Mouse (Mus musculus) kidney, adult 11 months (tissue): ENCODE results near the gene Aig1.
A peak's percentile ranks its signal among the peaks of the same experiment; 100 is the strongest.

Experiments used
- DNase-seq: peaks from one replicate; pipeline ENCODE4 v3.0.0; 2022

The Aig1 gene

GRCm38 (mm10) chr10:13696326-13696725, 172.5 kb downstream of the Aig1 start:
- peak; percentile 26 for DNase-seq

GRCm38 (mm10) chr10:13693276-13693675, 175.5 kb downstream of the Aig1 start:
- no peak for DNase-seq

- DNase-seq, result no peak
These were observed 178.0 kb downstream of the Aig1 start for GRCm38 (mm10) chr10:13690773-13691172.

GRCm38 (mm10) chr10:13689841-13690590, 178.8 kb downstream of the Aig1 start:
- no peak for DNase-seq

- peak; percentile 54 for DNase-seq
These were observed 180.2 kb downstream of the Aig1 start for GRCm38 (mm10) chr10:13688386-13689120.

- no peak for DNase-seq
These were observed 181.5 kb downstream of the Aig1 start for GRCm38 (mm10) chr10:13687182-13687810.

- peak; percentile 22 for DNase-seq
These were observed 182.7 kb downstream of the Aig1 start for GRCm38 (mm10) chr10:13686127-13686526.

GRCm38 (mm10) chr10:13685366-13685765, 183.4 kb downstream of the Aig1 start:
- DNase-seq, result no peak

- DNase-seq, result no peak
These were observed 184.3 kb downstream of the Aig1 start for GRCm38 (mm10) chr10:13684452-13684851.

- no peak for DNase-seq
These were observed 186.2 kb downstream of the Aig1 start for GRCm38 (mm10) chr10:13682565-13682964.

- DNase-seq, result no peak
These were observed 191.3 kb downstream of the Aig1 start for GRCm38 (mm10) chr10:13677440-13677839.

- DNase-seq, result no peak
These were observed 193.8 kb downstream of the Aig1 start for GRCm38 (mm10) chr10:13675033-13675379.

GRCm38 (mm10) chr10:13674304-13675032, 194.3 kb downstream of the Aig1 start:
- no peak for DNase-seq

- DNase-seq, result peak; percentile 15
These were observed 201.5 kb downstream of the Aig1 start for GRCm38 (mm10) chr10:13667166-13667696.

- DNase-seq, result no peak
These were observed 205.3 kb downstream of the Aig1 start for GRCm38 (mm10) chr10:13663476-13663875.

GRCm38 (mm10) chr10:13659778-13660177, 209.0 kb downstream of the Aig1 start:
- no peak for DNase-seq

GRCm38 (mm10) chr10:13653739-13654462, 214.9 kb downstream of the Aig1 start:
- DNase-seq, result no peak

- DNase-seq, result no peak
These were observed 215.5 kb downstream of the Aig1 start for GRCm38 (mm10) chr10:13653326-13653725.

GRCm38 (mm10) chr10:13652061-13652460, 216.7 kb downstream of the Aig1 start:
- DNase-seq, result no peak

GRCm38 (mm10) chr10:13641750-13642149, 227.0 kb downstream of the Aig1 start:
- peak; percentile 12 for DNase-seq

GRCm38 (mm10) chr10:13631796-13632195, 237.0 kb downstream of the Aig1 start:
- DNase-seq, result no peak

- DNase-seq, result no peak
These were observed 245.0 kb downstream of the Aig1 start for GRCm38 (mm10) chr10:13623735-13624134.
